Mouse (Mus musculus) limb, embryonic 14.5 days (tissue): Measurements from ENCODE around the gene Kif1b. TPM values are rescaled to one million over a fixed set of nuclear protein-coding genes. Genes with fewer than 3 reads are reported as not detected.

ENCODE experiments used
- ATAC-seq: fragments of 200-750 bp; cut with Nextera tagmentation; 2 replicates; pipeline ENCODE4 v1.8.0; 2017; ENCODE audit warnings: low read depth, moderate number of reproducible peaks, moderate TSS enrichment; ENCODE audit not compliant: low FRiP score
- DNase-seq: peaks from one replicate; pipeline ENCODE4 v3.0.0-alpha.2; 2015; ENCODE audit warnings: low spot score
- H3K27ac ChIP-seq: fragments of 300-500 bp; sonication (generic); replicated peaks from 2 replicates; pipeline ENCODE4 v1.5.1; 2014; ENCODE audit warnings: low read depth, mild to moderate bottlenecking, low read length, moderate library complexity, mixed read lengths
- H3K27me3 ChIP-seq: fragments of 300-500 bp; sonication (generic); 2 replicates; pipeline ENCODE4 v1.6.1; 2014; ENCODE audit warnings: low read length, mixed read lengths; ENCODE audit not compliant: control insufficient read depth, insufficient read depth
- H3K36me3 ChIP-seq: fragments of 300-500 bp; sonication (generic); 2 replicates; pipeline ENCODE4 v1.6.1; 2014; ENCODE audit warnings: mild to moderate bottlenecking, low read length, moderate library complexity, mixed read lengths; ENCODE audit not compliant: control insufficient read depth, insufficient read depth
- H3K4me1 ChIP-seq: fragments of 300-500 bp; sonication (generic); 2 replicates; pipeline ENCODE4 v1.6.1; 2014; ENCODE audit warnings: antibody characterized with exemption, low read length, mixed read lengths; ENCODE audit not compliant: control insufficient read depth, insufficient read depth
- H3K4me2 ChIP-seq: fragments of 300-500 bp; sonication (generic); replicated peaks from 2 replicates; pipeline ENCODE4 v1.6.1; 2014; ENCODE audit warnings: low read depth, mild to moderate bottlenecking, low read length, moderate library complexity; ENCODE audit not compliant: severe bottlenecking
- H3K4me3 ChIP-seq: fragments of 300-500 bp; sonication (generic); replicated peaks from 2 replicates; pipeline ENCODE4 v1.5.1; 2014; ENCODE audit warnings: low read length
- H3K9ac ChIP-seq: fragments of 300-500 bp; sonication (generic); 2 replicates; pipeline ENCODE4 v1.6.1; 2014; ENCODE audit warnings: mild to moderate bottlenecking, low read depth, low read length, moderate library complexity; ENCODE audit not compliant: severe bottlenecking
- H3K9me3 ChIP-seq: fragments of 300-500 bp; sonication (generic); 2 replicates; pipeline ENCODE4 v1.6.1; 2016; ENCODE audit warnings: low read length; ENCODE audit not compliant: control insufficient read depth
- POLR2A ChIP-seq: fragments of 200-500 bp; IDR thresholded peaks from 2 replicates; pipeline ENCODE4 v1.8.0; 2012; ENCODE audit warnings: inconsistent platforms, mild to moderate bottlenecking, moderate library complexity, borderline replicate concordance; ENCODE audit not compliant: insufficient read depth, insufficient read length; ENCODE audit errors: extremely low read depth
- WGBS: fragments of 180-500 bp; shearing (Covaris S2); extraction: QIAGEN DNeasy Blood & Tissue Kit; methylation state at CpG from one replicate; pipeline ENCODE4 v1.1.7; 2014; 5-methylcytosine and 5-hydroxymethylcytosine counted together
- polyA plus RNA-seq, 2 experiments: library from polyadenylated mRNA; depleted of rRNA in 1 of 2; stranded (reverse) in 1 of 2; unstranded in 1 of 2; fragments of >200 nt; fragmentation: Nextera tagmentation in 1 of 2; extraction: Ambion mirVana in 1 of 2; gene quantifications; 2 replicates each; pipeline versions ENCODE4 v1.2.1 to v1.2.3; 2012 to 2014

Kif1b gene
- polyA plus RNA-seq (2012; rRNA removed), result 35.0 and 41.6 TPM in 2 replicates
- 47.6 and 50.3 TPM in 2 replicates for polyA plus RNA-seq (2014; fragmentation: Nextera tagmentation; extraction: Ambion mirVana)

DNA sequence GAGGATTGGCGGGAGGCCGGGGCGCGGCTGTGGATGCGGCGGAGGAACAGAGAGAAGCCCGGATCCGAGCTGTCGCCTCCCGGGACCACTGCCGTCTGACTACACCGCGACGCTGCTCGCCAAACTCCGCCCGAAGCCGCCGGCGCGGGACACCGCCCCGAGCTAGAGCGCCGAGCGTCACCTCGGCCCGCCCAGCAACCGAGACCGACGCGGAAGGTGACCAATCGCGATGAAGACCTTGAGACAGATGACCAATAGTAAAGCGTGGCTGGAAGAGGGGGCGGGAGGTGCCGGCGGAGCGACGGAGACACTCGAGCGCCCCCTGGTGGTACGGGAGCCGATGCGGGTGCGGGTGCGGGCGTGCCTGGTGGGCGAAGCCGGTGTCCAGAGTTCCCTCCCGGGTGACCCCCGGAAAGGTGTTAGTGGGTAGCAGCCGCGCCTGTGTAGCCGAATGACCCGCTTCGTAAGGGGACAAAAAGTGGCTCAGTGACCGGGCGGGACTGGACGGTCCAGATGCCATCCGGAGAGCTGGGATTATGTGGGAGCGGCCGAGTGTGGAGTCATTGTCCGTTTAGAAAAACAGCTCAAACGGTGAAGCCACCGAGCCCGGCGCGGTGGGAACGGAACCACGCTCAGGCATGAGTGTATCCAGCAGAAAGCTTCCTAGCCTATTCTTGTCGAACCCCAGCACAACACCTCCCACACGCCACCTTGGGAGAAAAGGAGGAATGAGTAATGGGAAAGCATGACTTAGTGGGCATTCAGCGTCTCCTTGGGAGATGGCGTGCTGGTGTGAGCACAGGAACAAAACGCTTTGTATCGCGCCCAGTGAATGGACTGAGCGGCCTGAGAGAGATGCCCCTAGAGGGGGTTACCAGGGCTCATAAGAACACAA, at the start of gene Kif1b:
Gene Kif1b, minus strand, starts transcription at position 98 of the 895 bp plus-strand sequence.
- no peaks in the 10 kb centered on the region for H3K27me3 ChIP-seq
- peak within 1 kb of the TSS; percentile 94 for H3K9ac ChIP-seq
- H3K27ac ChIP-seq, result peak within 1 kb of the TSS; percentile 90
- peak; percentile 99 for ATAC-seq
- peak; percentile 92 for DNase-seq
- no peaks in the 10 kb centered on the region for H3K9me3 ChIP-seq
- under 1% methylated on average over 76 of the region's 79 CpGs for WGBS
- H3K4me3 ChIP-seq, result peak within 1 kb of the TSS; percentile 97
- peaks cover 21% of the 10 kb centered on the region for H3K4me1 ChIP-seq
- peak within 1 kb of the TSS; percentile 81 for H3K4me2 ChIP-seq
- no peaks in the 10 kb centered on the region for H3K36me3 ChIP-seq
- TF ChIP-seq POLR2A, result peak; percentile 58; the same call in 1 of the 2 replicates

DNA sequence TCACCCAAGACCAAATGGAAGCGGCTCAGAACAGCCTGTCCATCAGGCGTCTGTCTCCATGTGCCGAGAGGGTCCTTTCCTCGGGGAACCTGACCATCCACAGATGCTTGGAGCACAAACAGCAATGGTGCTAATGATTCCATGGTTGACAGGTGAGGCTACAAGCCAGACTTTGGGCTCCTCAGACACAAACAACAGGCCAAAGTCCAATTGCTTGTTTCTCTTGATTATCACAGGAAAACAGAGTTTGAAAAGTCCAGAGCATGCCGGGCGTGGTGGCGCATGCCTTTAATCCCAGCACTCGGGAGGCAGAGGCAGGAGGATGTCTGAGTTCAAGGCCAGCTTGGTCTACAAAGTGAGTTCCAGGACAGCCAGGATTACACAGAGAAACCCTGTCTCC, 47.2 kb upstream of the Kif1b start:
- no peak overlapping the region for H3K4me3 ChIP-seq
- WGBS, result 96% methylated on average over 8 of the region's 8 CpGs
- no peaks in the 10 kb centered on the region for H3K27me3 ChIP-seq
- no peak for DNase-seq
- TF ChIP-seq POLR2A, result no peak
- no peak overlapping the region for H3K4me2 ChIP-seq
- no peak overlapping the region for H3K27ac ChIP-seq
- H3K9me3 ChIP-seq, result no peaks in the 10 kb centered on the region
- ATAC-seq, result no peak
- peaks cover 97% of the 10 kb centered on the region for H3K36me3 ChIP-seq
- H3K4me1 ChIP-seq, result no peaks in the 10 kb centered on the region
- H3K9ac ChIP-seq, result no peak overlapping the region

DNA sequence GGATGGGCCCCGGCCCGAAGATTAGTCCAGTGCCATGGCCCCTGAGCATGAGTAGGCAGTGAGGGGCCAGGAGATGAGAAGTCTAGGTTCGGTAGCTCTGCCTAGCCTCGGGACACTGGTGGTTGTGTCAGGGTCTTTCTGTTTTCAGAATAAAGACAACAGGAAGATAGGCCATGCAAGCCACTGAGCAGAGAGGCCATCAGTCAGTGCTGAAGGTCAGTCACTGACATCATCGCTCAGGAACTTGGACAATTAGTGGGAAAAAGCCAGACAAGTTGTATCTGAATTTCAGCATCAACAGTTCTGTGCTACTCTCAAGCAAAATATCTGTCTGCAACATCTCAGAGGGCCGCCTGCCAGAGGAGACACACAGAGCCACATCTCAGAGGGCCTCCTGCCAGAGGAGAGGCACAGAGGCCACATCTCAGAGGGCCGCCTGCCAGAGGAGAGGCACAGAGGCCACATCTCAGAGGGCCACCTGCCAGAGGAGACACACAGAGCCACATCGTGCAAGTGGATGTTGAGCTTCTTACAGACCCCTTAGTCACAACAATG, 44.2 kb upstream of the Kif1b start:
- H3K27ac ChIP-seq, result no peak overlapping the region
- 85% methylated on average over 8 of the region's 8 CpGs for WGBS
- ATAC-seq, result no peak
- no peak for DNase-seq
- TF ChIP-seq POLR2A, result no peak
- H3K4me2 ChIP-seq, result no peak overlapping the region
- H3K9me3 ChIP-seq, result no peaks in the 10 kb centered on the region
- no peaks in the 10 kb centered on the region for H3K4me1 ChIP-seq
- H3K27me3 ChIP-seq, result no peaks in the 10 kb centered on the region
- H3K9ac ChIP-seq, result no peak overlapping the region
- H3K36me3 ChIP-seq, result peaks cover 93% of the 10 kb centered on the region
- H3K4me3 ChIP-seq, result no peak overlapping the region

DNA sequence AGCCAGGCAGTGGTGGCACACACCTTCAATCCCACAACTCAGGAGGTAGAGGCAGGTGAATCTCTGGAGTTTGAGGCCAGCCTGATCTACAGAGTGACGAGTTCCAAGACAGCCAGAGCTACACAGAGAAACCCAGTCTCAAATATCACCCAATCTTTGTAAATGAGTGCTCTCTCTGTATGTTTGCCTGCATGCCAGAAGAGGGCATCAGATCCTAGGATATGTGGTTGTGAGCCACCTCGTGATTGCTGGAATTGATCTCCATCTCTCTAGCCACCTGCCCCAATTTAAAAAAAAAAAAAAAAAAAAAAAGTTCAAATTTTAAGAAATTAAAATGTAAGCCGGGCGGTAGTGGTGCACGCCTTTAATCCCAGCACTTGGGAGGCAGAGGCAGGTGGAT, 41.5 kb upstream of the Kif1b start:
- Histone ChIP-seq H3K27me3 (no peaks in the 10 kb centered on the region), H3K9ac (no peak overlapping the region), H3K4me1 (no peaks in the 10 kb centered on the region), H3K27ac (no peak overlapping the region), H3K4me2 (no peak overlapping the region), H3K36me3 (peaks cover 92% of the 10 kb centered on the region), H3K9me3 (no peaks in the 10 kb centered on the region), H3K4me3 (no peak overlapping the region)
- no peak for DNase-seq
- ATAC-seq, result no peak
- WGBS, result 77% methylated on average over 5 of the region's 5 CpGs
- no peak for TF ChIP-seq POLR2A

DNA sequence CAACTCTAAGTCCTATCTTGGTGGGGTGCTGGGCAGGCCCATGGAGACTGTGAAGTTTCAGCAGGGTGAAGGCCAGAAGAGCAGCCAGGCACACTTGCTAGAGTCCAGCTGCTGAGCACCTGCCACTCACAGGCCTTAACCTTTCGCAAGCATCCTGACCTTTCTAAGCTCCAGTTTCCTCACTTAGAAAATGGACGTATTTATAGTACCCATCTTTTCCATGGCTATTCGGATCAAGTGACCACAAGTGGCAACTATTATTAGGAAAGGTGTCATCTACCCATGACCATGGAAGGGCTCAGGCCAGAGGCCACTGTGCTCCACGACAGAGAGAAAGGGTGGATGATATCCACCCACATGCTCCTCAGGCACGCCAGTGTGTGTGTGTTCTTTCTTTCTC, 38.4 kb upstream of the Kif1b start:
- peaks cover 91% of the 10 kb centered on the region for H3K36me3 ChIP-seq
- no peak overlapping the region for H3K4me2 ChIP-seq
- DNase-seq, result no peak
- no peak overlapping the region for H3K4me3 ChIP-seq
- H3K9ac ChIP-seq, result no peak overlapping the region
- 82% methylated on average over 5 of the region's 5 CpGs for WGBS
- peak; percentile 74 for ATAC-seq
- no peaks in the 10 kb centered on the region for H3K27me3 ChIP-seq
- TF ChIP-seq POLR2A, result no peak
- H3K4me1 ChIP-seq, result no peaks in the 10 kb centered on the region
- no peak overlapping the region for H3K27ac ChIP-seq
- no peaks in the 10 kb centered on the region for H3K9me3 ChIP-seq
